Mouse (Mus musculus) hindbrain, postnatal 0 days (tissue): ENCODE measurements around the gene Nsg2. TPM values are rescaled to one million over a fixed set of nuclear protein-coding genes. Genes with fewer than 3 reads are reported as not detected.

Source experiments
- ATAC-seq: fragments of 200-750 bp; cut with Nextera tagmentation; 2 replicates; pipeline ENCODE4 v1.8.0; 2017; ENCODE audit warnings: mild to moderate bottlenecking, moderate TSS enrichment, moderate library complexity
- DNase-seq: peaks from one replicate; pipeline ENCODE4 v3.0.0-alpha.2; 2015; ENCODE audit warnings: low spot score
- H3K27ac ChIP-seq: fragments of 300-500 bp; sonication (generic); 2 replicates; pipeline ENCODE4 v1.5.1; 2014; ENCODE audit warnings: mild to moderate bottlenecking
- H3K27me3 ChIP-seq: fragments of 300-500 bp; sonication (generic); 2 replicates; pipeline ENCODE4 v1.6.1; 2014; ENCODE audit warnings: low read length, mixed read lengths; ENCODE audit not compliant: insufficient read depth
- H3K36me3 ChIP-seq: fragments of 300-500 bp; sonication (generic); 2 replicates; pipeline ENCODE4 v1.6.1; 2014; ENCODE audit warnings: low read length, mixed read lengths; ENCODE audit not compliant: insufficient read depth
- H3K4me1 ChIP-seq: fragments of 300-500 bp; sonication (generic); 2 replicates; pipeline ENCODE4 v1.6.1; 2014; ENCODE audit warnings: antibody characterized with exemption, low read length, mixed read lengths; ENCODE audit not compliant: insufficient read depth
- H3K4me2 ChIP-seq: fragments of 300-500 bp; sonication (generic); 2 replicates; pipeline ENCODE4 v1.6.1; 2014; ENCODE audit warnings: low read depth, mild to moderate bottlenecking, low read length, moderate library complexity, mixed read lengths
- H3K4me3 ChIP-seq: fragments of 300-500 bp; sonication (generic); 2 replicates; pipeline ENCODE4 v1.5.1; 2014; ENCODE audit warnings: low read length
- H3K9ac ChIP-seq: fragments of 300-500 bp; sonication (generic); replicated peaks from 2 replicates; pipeline ENCODE4 v1.6.1; 2014; ENCODE audit warnings: mild to moderate bottlenecking, low read length, moderate library complexity, mixed read lengths
- H3K9me3 ChIP-seq: fragments of 300-500 bp; sonication (generic); 2 replicates; pipeline ENCODE4 v1.6.1; 2016; ENCODE audit warnings: low read length, mixed read lengths
- CTCF ChIP-seq: IDR thresholded peaks from 2 replicates; pipeline ENCODE4 v1.5.1; 2016; ENCODE audit warnings: antibody characterized with exemption, control low read depth, low read depth
- WGBS: fragments of 180-500 bp; shearing (Covaris S2); extraction: QIAGEN DNeasy Blood & Tissue Kit; methylation state at CpG from one replicate; pipeline ENCODE4 v1.1.7; 2014; 5-methylcytosine and 5-hydroxymethylcytosine counted together
- polyA plus RNA-seq: library from polyadenylated mRNA; unstranded; fragments of >200 nt; fragmentation: Nextera tagmentation; extraction: Ambion mirVana; gene quantifications from 2 replicates; pipeline ENCODE4 v1.2.1, GENCODE M21; 2015
- total RNA-seq: library from RNA; depleted of rRNA; stranded (reverse); fragments of >200 nt; gene quantifications from 2 replicates; pipeline ENCODE4 v1.2.3, GENCODE M21; 2014

Nsg2 gene
- total and polyA plus RNA-seq, 2 experiments from 2014 or later: 433 to 646 TPM

- H3K27ac ChIP-seq: peak overlapping the region; percentile 85
- no peaks in the 10 kb centered on the region for H3K9me3 ChIP-seq
- no peaks in the 10 kb centered on the region for H3K27me3 ChIP-seq
- 4% methylated on average over 2 of the region's 2 CpGs for WGBS
- H3K4me3 ChIP-seq: no peak overlapping the region
- no peak overlapping the region for H3K9ac ChIP-seq
- H3K4me2 ChIP-seq: no peak overlapping the region
- no peaks in the 10 kb centered on the region for H3K36me3 ChIP-seq
- peaks cover 9% of the 10 kb centered on the region; the same call in 1 of the 2 replicates for H3K4me1 ChIP-seq
- TF ChIP-seq CTCF: no peak
- ATAC-seq (peak; percentile 96), DNase-seq (peak; percentile 92)
These were observed 87.1 kb downstream of the Nsg2 start for GRCm38 (mm10) chr11:32087376-32087775.

GRCm38 (mm10) chr11:32087779-32088442 lies 87.6 kb downstream of the Nsg2 start:
- Histone ChIP-seq H3K27me3 (no peaks in the 10 kb centered on the region), H3K4me1 (peaks cover 9% of the 10 kb centered on the region; the same call in 1 of the 2 replicates), H3K27ac (peak overlapping the region; percentile 85), H3K9me3 (no peaks in the 10 kb centered on the region), H3K36me3 (no peaks in the 10 kb centered on the region), H3K4me3 (no peak overlapping the region), H3K4me2 (no peak overlapping the region), H3K9ac (no peak overlapping the region)
- 57% methylated on average over 9 of the region's 9 CpGs for WGBS
- DNase-seq: no peak
- no peak for TF ChIP-seq CTCF
- no peak for ATAC-seq

GRCm38 (mm10) chr11:32095793-32096192 lies 95.5 kb downstream of the Nsg2 start:
- no peak for TF ChIP-seq CTCF
- Histone ChIP-seq H3K9me3 (no peaks in the 10 kb centered on the region), H3K27ac (no peak overlapping the region)

GRCm38 (mm10) chr11:32096346-32096745 lies 96.1 kb downstream of the Nsg2 start:
- no peak for ATAC-seq

More at GRCm38 (mm10) chr11:32095793-32096192, 95.5 kb downstream of the Nsg2 start:
- ATAC-seq: no peak
- Histone ChIP-seq H3K4me3 (no peak overlapping the region), H3K9ac (no peak overlapping the region), H3K27me3 (no peaks in the 10 kb centered on the region), H3K36me3 (no peaks in the 10 kb centered on the region), H3K4me1 (no peaks in the 10 kb centered on the region), H3K4me2 (no peak overlapping the region)
- no peak for DNase-seq
- 79% methylated on average over 4 of the region's 4 CpGs for WGBS

GRCm38 (mm10) chr11:32101059-32101632 lies 100.9 kb downstream of the Nsg2 start:
- no peak for TF ChIP-seq CTCF
- Histone ChIP-seq H3K9ac (no peak overlapping the region), H3K9me3 (no peaks in the 10 kb centered on the region), H3K27ac (0 out of 2 replicates have a peak overlapping the region, but pooled peaks have one; percentile 5), H3K36me3 (no peaks in the 10 kb centered on the region), H3K4me1 (0 out of 2 replicates have a peak, but pooled peaks cover 6% of the 10 kb centered on the region), H3K4me2 (no peak overlapping the region), H3K27me3 (no peaks in the 10 kb centered on the region), H3K4me3 (no peak overlapping the region)
- 45% methylated on average over 3 of the region's 3 CpGs for WGBS
- ATAC-seq: no peak
- DNase-seq: no peak

More at GRCm38 (mm10) chr11:32096346-32096745, 96.1 kb downstream of the Nsg2 start:
- H3K27me3 ChIP-seq: no peaks in the 10 kb centered on the region
- H3K4me3 ChIP-seq: no peak overlapping the region
- H3K4me1 ChIP-seq: no peaks in the 10 kb centered on the region
- no peak overlapping the region for H3K4me2 ChIP-seq
- H3K9me3 ChIP-seq: no peaks in the 10 kb centered on the region
- no peak overlapping the region for H3K27ac ChIP-seq
- no peaks in the 10 kb centered on the region for H3K36me3 ChIP-seq
- WGBS: 94% methylated on average over 6 of the region's 6 CpGs
- no peak for TF ChIP-seq CTCF
- DNase-seq: no peak
- H3K9ac ChIP-seq: no peak overlapping the region

GRCm38 (mm10) chr11:32102976-32103375 lies 102.7 kb downstream of the Nsg2 start:
- TF ChIP-seq CTCF: no peak
- H3K27ac ChIP-seq: no peak overlapping the region
- H3K9ac ChIP-seq: 0 out of 2 replicates have a peak overlapping the region, but pooled peaks have one; percentile 17
- peak; percentile 41 for ATAC-seq
- no peak overlapping the region for H3K4me3 ChIP-seq
- 0 out of 2 replicates have a peak, but pooled peaks cover 6% of the 10 kb centered on the region for H3K4me1 ChIP-seq
- no peaks in the 10 kb centered on the region for H3K27me3 ChIP-seq
- DNase-seq: no peak
- H3K36me3 ChIP-seq: no peaks in the 10 kb centered on the region
- no peaks in the 10 kb centered on the region for H3K9me3 ChIP-seq
- 14% methylated on average over 12 of the region's 12 CpGs for WGBS
- peak overlapping the region; percentile 27; the same call in 1 of the 2 replicates for H3K4me2 ChIP-seq
